Mouse (Mus musculus): ENCODE measurements around the gene Aldh4a1. TPM values are rescaled to one million over a fixed set of nuclear protein-coding genes. Genes with fewer than 3 reads are reported as not detected.
A peak's percentile ranks its signal among the peaks of the same experiment; 100 is the strongest.

Gene Aldh4a1
- total RNA-seq, 2 experiments from 2014 or later = 9.9 to 13.2 TPM

DNA sequence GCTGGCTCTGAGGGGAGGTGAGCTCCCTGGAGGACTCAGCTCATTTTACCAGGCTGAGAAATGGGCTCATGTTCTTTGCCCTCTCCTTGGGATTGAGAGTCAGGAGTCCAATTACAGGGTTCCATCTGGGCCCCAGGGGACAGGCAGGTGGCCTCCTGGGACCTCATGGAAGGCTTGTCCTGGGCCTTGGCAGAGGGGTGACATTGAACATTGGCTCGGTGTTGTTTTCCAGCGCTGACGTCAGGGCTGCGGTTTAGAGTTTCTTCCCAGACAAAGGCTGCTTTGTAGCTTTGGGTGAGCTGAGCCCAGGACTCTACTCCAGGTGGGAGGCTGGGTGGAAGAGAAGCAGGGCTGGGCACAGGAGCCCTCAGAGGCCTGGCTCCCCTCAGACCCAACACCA is 34.9 kb upstream of the Aldh4a1 start:
- no peak for ATAC-seq (replicated peaks; ENCODE audit: low FRiP score, low TSS enrichment, poor library complexity, severe bottlenecking)

DNA sequence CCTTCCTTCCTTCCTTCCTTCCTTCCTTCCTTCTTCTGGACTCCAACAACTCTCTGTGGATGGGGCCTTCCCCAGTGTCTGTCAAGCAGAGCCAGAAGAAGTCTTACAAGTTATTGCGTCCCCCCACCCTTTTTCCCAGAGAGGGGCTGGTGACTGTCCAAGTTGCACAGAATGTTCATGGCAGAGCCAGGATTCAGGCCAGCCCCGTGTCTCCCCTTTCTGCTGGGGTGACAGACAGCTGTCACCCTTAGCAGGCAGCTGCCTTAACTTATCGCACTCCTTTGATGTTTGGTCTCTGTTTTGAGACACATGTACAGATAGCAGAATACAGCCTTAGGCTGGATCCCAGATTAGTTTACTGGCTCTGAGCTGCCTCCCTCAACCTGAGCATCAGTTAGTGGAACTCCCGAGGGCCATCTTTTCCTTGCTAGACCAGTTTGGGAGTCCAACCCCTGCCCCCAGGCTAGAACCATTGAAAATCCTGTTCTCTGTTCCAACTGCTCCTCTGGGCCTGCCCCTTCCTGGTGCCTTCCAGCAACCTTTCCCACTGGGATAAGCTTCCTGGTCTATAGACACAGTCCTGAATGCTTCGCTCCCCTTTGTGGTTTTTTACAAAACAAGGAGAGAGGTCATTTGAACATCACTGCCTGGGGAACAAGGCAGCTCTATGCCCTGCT is 33.2 kb upstream of the Aldh4a1 start:
- no peak for ATAC-seq (replicated peaks; ENCODE audit: low FRiP score, low TSS enrichment, poor library complexity, severe bottlenecking)

GRCm38 (mm10) chr4:139590446-139590845 is 32.2 kb upstream of the Aldh4a1 start:
- no peak for ATAC-seq (replicated peaks; ENCODE audit: low FRiP score, low TSS enrichment, poor library complexity, severe bottlenecking)

DNA sequence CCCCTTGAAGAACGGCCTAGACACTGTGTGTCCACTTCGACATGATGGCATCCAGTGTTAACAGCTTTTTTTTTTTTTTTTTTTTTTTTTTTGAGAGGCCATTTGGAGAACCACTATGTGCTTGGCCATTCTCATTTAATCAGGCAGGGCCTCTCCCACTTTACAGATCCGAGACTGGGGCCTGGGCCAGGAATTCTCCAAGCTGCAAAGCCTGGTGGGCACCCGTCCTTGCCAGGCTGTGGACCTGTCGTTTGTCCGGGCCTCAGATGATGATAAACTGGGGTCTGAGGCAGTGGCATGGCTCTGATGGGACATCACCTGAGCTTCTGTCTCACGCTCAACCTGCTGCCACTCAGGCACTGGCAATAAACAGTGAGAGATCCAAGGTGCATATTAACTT is 29.8 kb upstream of the Aldh4a1 start:
- ATAC-seq (replicated peaks; ENCODE audit: low FRiP score, low TSS enrichment, poor library complexity, severe bottlenecking) = no peak

DNA sequence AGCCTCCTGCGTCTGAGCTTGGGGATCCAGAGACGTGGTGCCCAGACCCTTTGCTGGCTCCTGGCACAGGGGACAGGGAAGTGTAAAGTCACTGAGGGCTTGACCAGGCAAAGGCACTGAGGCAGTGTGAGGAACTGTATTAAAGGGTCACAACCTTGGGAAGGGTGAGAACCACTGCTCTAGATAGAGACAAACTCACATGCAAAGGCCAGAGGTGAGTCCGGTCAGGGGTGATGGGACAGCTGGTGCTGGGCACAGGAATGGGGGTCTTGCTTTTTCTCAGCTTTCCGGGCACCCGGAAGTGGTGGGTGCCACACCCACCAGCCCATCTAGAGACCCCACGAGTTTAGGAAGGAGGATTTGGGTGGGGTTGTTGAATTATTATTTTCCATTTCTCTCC is 29.3 kb upstream of the Aldh4a1 start:
- no peak for ATAC-seq (replicated peaks; ENCODE audit: low FRiP score, low TSS enrichment, poor library complexity, severe bottlenecking)

- no peak for ATAC-seq (replicated peaks; ENCODE audit: low FRiP score, low TSS enrichment, poor library complexity, severe bottlenecking)
Observed at GRCm38 (mm10) chr4:139594062-139594461, 28.6 kb upstream of the Aldh4a1 start.

DNA sequence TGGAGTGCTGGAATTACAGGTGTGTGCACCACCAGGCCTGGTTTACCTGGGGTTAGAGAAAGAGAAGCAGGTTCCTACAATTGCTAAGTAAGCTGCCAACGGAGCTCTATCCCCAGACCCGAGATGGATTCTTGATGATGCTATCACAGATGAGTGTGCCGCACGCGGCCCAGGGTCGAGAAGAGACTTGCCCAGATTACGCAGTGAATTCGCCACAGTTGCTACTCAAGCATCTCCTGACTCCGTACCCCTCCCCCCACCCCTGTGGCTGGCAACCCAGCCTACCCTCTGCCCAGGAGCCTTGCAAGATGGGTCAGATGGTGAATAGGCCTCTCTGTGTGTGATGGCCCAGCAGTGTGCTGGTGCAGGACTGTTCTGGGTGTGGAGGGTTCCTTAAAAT is 26.0 kb upstream of the Aldh4a1 start:
- no peak for ATAC-seq (replicated peaks; ENCODE audit: low FRiP score, low TSS enrichment, poor library complexity, severe bottlenecking)

DNA sequence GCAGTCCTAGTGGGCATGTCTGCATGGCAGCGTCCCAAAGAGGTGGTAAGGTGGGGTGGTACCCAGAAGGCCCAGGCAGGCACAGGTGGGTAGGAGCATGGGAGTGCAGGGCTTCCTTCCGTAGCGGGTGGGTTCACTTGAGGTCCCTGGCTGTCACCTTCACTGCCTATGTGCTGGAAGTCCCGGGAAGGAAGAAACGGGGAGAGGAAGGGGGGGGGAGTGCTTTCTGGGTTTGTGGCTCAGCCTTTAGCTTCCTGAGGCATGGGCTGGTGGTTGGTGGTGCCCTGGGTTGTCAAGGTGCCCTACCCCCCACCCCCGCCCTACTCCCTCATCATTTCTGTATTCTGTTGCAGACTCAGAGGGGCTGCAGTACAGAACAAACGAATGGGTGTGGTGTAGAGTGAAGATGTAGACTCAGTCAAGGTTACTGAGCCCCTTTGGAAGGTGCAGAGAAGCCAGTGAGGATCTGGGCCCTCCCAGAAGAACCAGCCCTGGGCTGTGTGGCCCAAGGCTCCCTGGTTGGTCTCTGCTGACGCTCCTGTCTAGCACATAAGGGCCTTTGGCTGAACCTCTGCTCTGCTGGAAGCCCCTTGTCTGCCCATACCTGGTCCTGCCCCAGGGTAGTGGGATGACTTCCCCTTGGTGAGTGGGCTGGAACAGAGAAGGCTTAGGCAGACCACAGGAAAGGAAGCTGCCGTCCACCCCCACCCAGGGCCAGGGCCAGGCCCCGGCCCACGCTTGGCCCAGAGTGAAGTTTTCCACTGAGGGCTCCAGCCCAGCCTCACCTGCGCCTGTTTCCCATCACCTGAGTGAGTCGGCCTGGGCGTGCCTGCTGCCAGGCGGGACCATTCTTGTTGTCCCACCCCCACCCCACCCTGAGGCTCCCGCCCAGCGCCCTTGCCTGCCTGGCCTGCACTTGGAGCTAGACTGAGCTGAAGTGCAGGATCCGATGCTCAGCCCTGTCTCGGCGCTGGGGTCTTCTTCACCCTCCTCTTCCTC is 25.1 kb upstream of the Aldh4a1 start:
- ATAC-seq (replicated peaks; ENCODE audit: low FRiP score, low TSS enrichment, poor library complexity, severe bottlenecking) = no peak

GRCm38 (mm10) chr4:139598356-139598755 is 24.3 kb upstream of the Aldh4a1 start:
- no peak for ATAC-seq (replicated peaks; ENCODE audit: low FRiP score, low TSS enrichment, poor library complexity, severe bottlenecking)

DNA sequence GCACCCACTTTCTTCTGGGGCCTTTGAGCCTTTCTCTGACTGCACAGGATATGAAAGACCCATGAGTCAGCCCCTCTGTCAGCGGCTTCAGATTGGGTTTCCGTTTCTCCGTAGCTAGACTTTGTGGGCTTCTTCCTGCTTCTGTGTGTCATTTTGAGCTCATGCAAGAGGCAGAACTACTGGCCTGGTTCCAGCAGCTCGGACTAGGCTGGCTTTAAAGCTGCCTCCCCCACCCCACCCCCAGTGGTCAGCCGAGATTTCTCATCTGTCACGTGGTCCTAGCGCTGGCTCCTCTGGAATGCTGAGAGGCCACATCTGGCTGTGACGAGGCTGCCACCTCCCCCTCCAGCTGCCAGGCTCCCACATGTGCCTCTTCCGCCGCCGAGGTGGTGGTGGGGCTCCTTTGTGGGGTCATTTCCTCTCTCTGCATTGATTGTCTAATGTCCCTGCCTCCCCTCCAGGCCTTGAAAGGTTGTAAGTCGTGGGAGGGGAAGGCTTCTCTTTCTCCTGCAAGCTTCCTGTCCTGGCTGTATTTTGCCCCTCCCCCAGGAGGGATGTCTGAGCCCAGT is 23.6 kb upstream of the Aldh4a1 start:
- no peak for ATAC-seq (replicated peaks; ENCODE audit: low FRiP score, low TSS enrichment, poor library complexity, severe bottlenecking)

DNA sequence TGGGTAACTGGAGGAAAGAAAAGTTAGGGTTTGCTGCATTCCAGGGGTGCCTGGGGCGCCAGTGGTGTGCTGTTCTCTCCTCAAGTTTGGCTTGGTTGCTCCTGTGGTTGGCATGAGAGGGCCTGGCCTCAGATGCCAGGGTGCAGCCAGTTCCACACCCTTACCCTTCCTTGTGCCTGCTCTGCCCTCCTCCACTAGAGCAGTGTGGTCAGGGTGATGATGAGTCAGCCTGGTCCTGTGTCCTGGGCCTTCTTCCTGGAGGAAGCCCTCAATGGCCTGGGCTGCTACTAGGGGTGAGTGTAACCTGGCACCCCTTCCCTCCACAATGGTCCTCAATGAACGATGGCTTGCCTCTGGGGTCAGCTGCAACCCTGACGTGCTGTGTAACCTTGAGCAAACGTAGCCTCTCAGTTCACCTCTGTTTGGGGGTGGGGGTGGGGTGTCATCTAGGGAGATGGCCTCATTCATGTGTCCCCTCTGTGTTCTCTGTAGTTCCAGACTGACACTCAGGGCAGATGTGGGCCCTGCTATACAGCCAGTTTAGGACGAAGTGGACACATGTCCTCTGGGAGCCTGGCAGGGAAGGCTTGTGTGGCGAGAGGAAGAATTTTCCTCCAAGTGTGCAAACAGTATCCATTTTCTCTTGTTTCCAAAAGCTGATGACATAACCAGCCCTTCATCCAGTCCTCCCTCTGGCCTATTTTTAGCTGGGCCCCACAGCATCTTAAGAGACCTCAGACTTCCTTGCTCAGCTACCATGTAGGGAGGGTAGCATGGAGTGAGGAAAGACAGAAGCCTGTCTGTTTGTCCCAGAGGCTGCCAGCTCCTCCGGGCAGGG is 20.9 kb upstream of the Aldh4a1 start:
- no peak for ATAC-seq (replicated peaks; ENCODE audit: low FRiP score, low TSS enrichment, poor library complexity, severe bottlenecking)

GRCm38 (mm10) chr4:139602357-139603244 is 20.1 kb upstream of the Aldh4a1 start, which contains the start of gene Gm21969:
Gene Gm21969 (plus strand): TSS chr4:139603186.
- peak; percentile 85 for ATAC-seq (replicated peaks; ENCODE audit: low FRiP score, low TSS enrichment, poor library complexity, severe bottlenecking)

- no peak for ATAC-seq (replicated peaks; ENCODE audit: low FRiP score, low TSS enrichment, poor library complexity, severe bottlenecking)
Observed at GRCm38 (mm10) chr4:139605216-139605615, 17.4 kb upstream of the Aldh4a1 start.

GRCm38 (mm10) chr4:139606732-139607131 is 15.9 kb upstream of the Aldh4a1 start:
- no peak for ATAC-seq (replicated peaks; ENCODE audit: low FRiP score, low TSS enrichment, poor library complexity, severe bottlenecking)

DNA sequence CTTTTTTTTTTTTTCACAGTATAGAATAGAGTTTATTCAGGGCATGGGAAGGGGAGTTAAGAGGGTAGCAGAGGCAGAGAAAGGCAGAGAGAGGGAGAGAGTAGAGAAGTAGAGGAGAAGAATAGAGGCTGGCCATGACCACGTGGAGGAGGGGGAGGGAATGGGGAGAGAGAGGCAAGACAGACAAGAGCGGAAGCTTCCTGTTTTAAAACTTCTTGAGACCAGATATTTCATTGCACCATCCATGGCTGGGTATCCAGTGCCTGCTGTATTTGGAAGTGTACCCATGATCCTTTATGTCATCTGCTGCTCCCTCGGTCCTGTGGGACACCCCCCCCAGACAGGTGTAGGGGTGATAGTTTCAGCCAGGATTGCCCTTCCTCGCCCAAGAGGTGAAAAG is 13.7 kb upstream of the Aldh4a1 start:
- no peak for ATAC-seq (replicated peaks; ENCODE audit: low FRiP score, low TSS enrichment, poor library complexity, severe bottlenecking)

DNA sequence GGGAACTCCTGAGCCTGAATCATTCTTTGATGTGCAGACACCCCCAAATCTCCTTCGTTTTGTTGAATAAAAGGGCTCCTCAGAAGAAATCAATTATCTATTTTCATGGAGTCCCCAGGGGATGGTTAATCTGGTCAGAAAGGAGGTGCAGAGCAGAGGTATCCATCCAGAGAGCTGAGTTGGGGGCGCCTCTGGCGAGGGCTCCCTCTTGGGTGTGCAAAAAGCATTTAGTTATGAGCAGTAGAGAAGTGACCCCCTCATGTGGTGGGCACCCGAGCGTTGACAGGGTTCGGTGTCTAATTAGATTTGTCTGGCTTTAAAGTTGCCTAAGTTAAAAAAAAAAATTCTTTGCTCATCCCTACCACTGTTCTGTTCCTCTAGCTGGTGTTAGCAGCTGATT is 11.7 kb upstream of the Aldh4a1 start:
- no peak for ATAC-seq (replicated peaks; ENCODE audit: low FRiP score, low TSS enrichment, poor library complexity, severe bottlenecking)

GRCm38 (mm10) chr4:139611542-139611953 is 11.1 kb upstream of the Aldh4a1 start:
- no peak for ATAC-seq (replicated peaks; ENCODE audit: low FRiP score, low TSS enrichment, poor library complexity, severe bottlenecking)

DNA sequence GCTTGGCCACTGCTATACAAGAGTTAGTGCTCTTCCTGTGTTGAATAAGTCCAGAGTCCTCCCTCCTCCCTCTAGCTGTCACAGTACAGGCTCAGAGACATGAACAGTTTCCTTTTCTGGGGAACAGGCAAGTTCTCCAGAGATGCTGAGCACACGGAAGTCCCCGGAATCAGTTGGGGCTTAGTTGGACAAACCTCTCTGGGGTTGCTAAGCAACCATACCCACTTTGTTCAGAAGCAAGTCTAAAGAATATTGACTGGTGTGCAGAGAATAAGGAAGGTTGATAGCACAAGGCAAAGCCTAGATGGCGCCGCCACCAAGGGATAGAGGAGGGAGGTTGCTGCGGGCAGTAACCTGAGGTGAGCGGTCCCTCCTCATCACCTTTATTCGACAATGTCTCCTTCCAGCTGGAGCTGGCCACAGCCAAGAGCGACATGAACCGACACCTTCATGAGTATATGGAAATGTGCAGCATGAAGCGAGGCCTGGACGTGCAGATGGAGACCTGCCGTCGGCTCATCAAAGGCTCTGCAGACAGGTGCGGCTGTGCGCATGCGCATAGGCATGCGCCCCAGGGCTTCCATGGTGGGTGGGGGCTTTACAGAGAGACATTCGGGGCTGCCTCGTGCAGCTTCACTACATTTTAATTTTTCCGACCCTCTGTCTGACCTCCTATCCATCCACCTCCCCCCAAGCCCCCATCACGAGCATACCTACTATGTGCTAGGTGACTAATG is 8.0 kb upstream of the Aldh4a1 start:
- ATAC-seq (replicated peaks; ENCODE audit: low FRiP score, low TSS enrichment, poor library complexity, severe bottlenecking) = no peak
